Mouse (Mus musculus) frontal cortex, postnatal 14 days (tissue): Measurements from ENCODE around the gene Rpap3.

Source experiments
- DNase-seq, 2 experiments: peaks; one replicate each; pipeline ENCODE4 v3.0.0; 2022; ENCODE audit warnings: low spot score in 2 of 2

The Rpap3 gene

DNA sequence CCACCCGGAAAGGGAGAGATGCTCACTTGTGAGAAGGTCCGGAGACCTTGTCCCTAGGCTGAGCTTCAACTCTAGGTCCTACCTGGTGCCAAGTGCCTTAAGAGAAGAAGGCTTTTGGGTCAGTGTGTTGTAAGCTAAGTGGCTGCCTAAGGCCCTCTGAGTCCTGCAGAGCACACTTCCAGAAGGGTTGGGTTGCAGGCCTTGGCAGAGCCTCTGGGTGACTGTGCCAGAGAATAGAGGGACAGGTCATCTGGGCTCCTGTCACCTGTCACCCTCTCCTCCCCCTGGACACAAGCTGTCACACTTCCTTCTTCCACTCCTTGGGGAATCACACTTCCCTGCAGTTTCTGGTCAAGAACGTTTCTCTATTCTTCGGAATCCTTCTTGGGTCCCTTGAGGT lies 55.9 kb downstream of the Rpap3 start:
- DNase-seq, result no peak

GRCm38 (mm10) chr15:97648176-97648575 lies 57.4 kb downstream of the Rpap3 start:
- DNase-seq, result peak in 1 of 2 experiments; percentile 55

GRCm38 (mm10) chr15:97646426-97646825 lies 59.2 kb downstream of the Rpap3 start:
- no peak for DNase-seq

DNA sequence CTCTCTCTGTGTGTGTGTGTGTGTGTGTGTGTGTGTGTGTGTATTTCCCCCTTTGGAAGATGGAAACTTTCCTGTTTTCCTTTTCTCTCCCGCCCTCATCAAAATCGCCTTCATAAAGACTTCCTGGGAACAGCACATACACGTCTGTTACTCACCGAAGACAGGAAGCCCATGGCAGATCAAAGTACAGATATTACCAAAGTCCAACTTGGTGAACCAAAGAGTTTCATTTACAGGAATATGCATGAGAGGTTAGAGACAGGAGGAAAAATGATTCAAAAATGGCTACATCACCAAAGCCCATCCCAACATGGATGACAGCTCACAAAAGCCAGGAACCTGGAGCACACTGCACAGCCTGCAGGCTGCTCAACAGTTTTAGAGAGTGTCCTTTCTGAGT lies 61.6 kb downstream of the Rpap3 start:
- no peak for DNase-seq
